Mouse (Mus musculus): ENCODE data around the gene Sh3bp4. TPM values are rescaled to one million over a fixed set of nuclear protein-coding genes. Genes with fewer than 3 reads are reported as not detected.

Sh3bp4 gene
- polyA plus RNA-seq, 1 experiment from 2014 or later = 22.4 TPM

DNA sequence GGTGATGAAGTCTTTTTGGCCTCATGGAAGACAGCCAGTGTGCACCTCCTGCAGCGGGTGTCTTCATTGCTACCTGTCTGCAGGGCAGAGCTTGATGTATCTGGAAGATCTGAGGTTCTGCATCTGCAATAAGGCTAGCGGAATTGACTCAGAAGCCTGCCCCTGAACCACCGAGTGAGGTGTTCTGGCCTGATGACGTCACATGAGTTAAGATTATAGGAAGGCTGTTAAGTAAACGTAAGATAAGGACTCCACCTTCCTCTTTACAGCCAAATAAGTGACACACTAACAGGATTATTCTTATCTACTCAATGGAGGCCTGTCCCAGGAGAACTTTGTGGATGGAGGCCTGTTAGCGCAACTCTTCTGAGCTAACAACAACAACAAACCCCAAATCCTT lies 4.5 kb downstream of the Sh3bp4 start:
- Histone ChIP-seq H3K9ac (replicated peaks; ENCODE audit: low read depth, low read length) (no peak overlapping the region), H3K4me1 (ENCODE audit: control insufficient read depth, insufficient read depth, low read length) (peaks cover 37% of the 10 kb centered on the region), H3K36me3 (ENCODE audit: control insufficient read depth, insufficient read depth, low read length) (no peaks in the 10 kb centered on the region), H3K4me2 (replicated peaks; ENCODE audit: low read depth, low read length) (no peak overlapping the region), H3K27ac (ENCODE audit: low read length) (no peak overlapping the region), H3K27me3 (ENCODE audit: control insufficient read depth, insufficient read depth, low read length) (no peaks in the 10 kb centered on the region), H3K4me3 (ENCODE audit: low read depth, low read length) (no peak overlapping the region), H3K9me3 (ENCODE audit: control insufficient read depth, low read depth, low read length) (no peaks in the 10 kb centered on the region)
- no peak for ATAC-seq (ENCODE audit: insufficient number of reproducible peaks, insufficient read depth, low FRiP score, low read depth)
- 39% methylated on average over 6 of the region's 6 CpGs for WGBS

DNA sequence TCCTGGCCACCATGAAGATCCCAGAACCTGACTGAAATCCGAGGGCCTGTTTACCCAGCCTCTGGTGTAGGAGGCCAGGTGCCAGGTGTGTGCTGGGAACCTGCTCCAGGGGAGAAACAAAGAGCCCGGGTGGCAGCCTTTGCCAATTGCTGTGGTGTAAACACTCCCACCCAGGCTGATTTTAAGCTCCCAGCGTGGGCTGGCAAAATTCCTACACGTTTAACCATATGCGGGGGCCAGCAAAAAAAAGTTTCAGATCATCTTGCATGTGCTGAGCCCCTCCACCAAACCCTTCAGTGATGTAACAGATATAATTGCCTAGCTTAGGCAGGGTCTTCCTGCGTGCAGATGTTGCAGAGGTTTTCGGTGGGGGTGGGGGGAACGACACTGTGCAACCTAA lies 4.9 kb downstream of the Sh3bp4 start:
- no peak overlapping the region for H3K9ac ChIP-seq (replicated peaks; ENCODE audit: low read depth, low read length)
- no peak overlapping the region for H3K4me2 ChIP-seq (replicated peaks; ENCODE audit: low read depth, low read length)
- peaks cover 37% of the 10 kb centered on the region for H3K4me1 ChIP-seq (ENCODE audit: control insufficient read depth, insufficient read depth, low read length)
- 48% methylated on average over 8 of the region's 8 CpGs for WGBS
- ATAC-seq (ENCODE audit: insufficient number of reproducible peaks, insufficient read depth, low FRiP score, low read depth) = no peak
- no peaks in the 10 kb centered on the region for H3K36me3 ChIP-seq (ENCODE audit: control insufficient read depth, insufficient read depth, low read length)
- no peak overlapping the region for H3K4me3 ChIP-seq (ENCODE audit: low read depth, low read length)
- no peaks in the 10 kb centered on the region for H3K27me3 ChIP-seq (ENCODE audit: control insufficient read depth, insufficient read depth, low read length)
- no peaks in the 10 kb centered on the region for H3K9me3 ChIP-seq (ENCODE audit: control insufficient read depth, low read depth, low read length)
- H3K27ac ChIP-seq (ENCODE audit: low read length) = no peak overlapping the region

DNA sequence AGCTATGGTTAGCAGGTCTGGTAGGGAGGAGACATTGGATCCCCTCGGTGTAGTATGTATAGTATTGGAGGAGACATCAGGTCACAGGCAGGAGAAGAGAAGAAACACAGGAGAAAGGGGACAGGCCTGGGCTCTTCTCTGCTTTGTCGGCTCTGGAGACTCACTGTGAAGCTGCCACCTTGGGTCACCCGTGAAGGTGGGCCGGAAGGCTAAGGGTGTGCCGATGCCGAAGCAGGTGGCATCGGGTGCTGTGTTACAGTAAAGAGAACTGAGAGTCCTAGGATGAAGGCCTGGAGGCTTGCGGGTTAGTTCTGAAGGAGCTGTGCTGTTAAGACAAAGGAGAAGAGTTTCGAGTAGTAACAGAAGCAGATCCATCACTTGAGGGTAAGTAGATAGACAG lies 6.6 kb downstream of the Sh3bp4 start:
- no peak for ATAC-seq (ENCODE audit: insufficient number of reproducible peaks, insufficient read depth, low FRiP score, low read depth)
- H3K4me1 ChIP-seq (ENCODE audit: control insufficient read depth, insufficient read depth, low read length) = peaks cover 44% of the 10 kb centered on the region
- H3K36me3 ChIP-seq (ENCODE audit: control insufficient read depth, insufficient read depth, low read length) = no peaks in the 10 kb centered on the region
- no peak overlapping the region for H3K27ac ChIP-seq (ENCODE audit: low read length)
- no peaks in the 10 kb centered on the region for H3K27me3 ChIP-seq (ENCODE audit: control insufficient read depth, insufficient read depth, low read length)
- H3K9me3 ChIP-seq (ENCODE audit: control insufficient read depth, low read depth, low read length) = no peaks in the 10 kb centered on the region
- no peak overlapping the region for H3K4me2 ChIP-seq (replicated peaks; ENCODE audit: low read depth, low read length)
- WGBS = 82% methylated on average over 9 of the region's 9 CpGs
- H3K9ac ChIP-seq (replicated peaks; ENCODE audit: low read depth, low read length) = no peak overlapping the region
- H3K4me3 ChIP-seq (ENCODE audit: low read depth, low read length) = no peak overlapping the region

DNA sequence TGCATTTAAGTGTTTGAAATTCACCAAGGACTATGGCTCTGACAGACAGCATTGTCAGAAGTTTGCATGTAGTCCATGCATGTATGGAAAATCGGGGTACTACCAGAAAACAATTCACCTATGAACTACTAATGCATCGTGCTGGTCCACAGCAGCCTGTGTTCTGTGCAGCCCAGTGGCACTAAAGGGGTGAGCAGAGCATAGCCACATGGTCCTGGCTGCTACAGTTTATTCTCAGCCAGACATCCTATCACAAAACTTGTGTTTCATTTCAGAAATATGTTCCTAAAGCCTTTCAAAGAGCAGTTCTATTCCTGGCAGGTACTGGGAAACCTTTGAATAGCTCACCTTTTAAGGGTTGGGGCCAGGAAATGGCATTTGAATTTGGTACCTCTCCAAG lies 8.0 kb downstream of the Sh3bp4 start:
- Histone ChIP-seq H3K4me3 (ENCODE audit: low read depth, low read length) (no peak overlapping the region), H3K36me3 (ENCODE audit: control insufficient read depth, insufficient read depth, low read length) (no peaks in the 10 kb centered on the region), H3K27me3 (ENCODE audit: control insufficient read depth, insufficient read depth, low read length) (no peaks in the 10 kb centered on the region), H3K9ac (replicated peaks; ENCODE audit: low read depth, low read length) (no peak overlapping the region), H3K9me3 (ENCODE audit: control insufficient read depth, low read depth, low read length) (no peaks in the 10 kb centered on the region), H3K4me1 (ENCODE audit: control insufficient read depth, insufficient read depth, low read length) (peaks cover 30% of the 10 kb centered on the region), H3K27ac (ENCODE audit: low read length) (no peak overlapping the region), H3K4me2 (replicated peaks; ENCODE audit: low read depth, low read length) (no peak overlapping the region)
- WGBS = 78% methylated on average over 2 of the region's 2 CpGs
- no peak for ATAC-seq (ENCODE audit: insufficient number of reproducible peaks, insufficient read depth, low FRiP score, low read depth)

DNA sequence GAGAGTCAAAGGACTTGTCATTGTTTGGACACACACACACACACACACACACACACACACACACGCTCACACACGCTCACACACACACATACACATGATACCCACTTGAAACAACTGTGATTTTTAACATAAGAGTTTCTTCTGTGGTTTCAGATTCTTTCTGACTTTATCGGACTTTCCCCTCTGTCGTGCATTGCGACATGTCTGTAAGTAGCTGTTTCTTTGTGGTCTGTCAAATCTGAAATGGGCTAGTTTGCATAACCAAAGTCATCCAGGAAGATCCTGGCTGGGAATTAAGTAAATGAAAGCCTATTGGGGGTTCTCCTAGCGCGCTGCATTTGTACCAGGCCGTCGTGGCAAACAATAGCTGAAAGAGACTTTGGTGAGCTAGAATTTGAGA lies 8.5 kb downstream of the Sh3bp4 start:
- Histone ChIP-seq H3K27ac (ENCODE audit: low read length) (no peak overlapping the region), H3K9ac (replicated peaks; ENCODE audit: low read depth, low read length) (no peak overlapping the region), H3K9me3 (ENCODE audit: control insufficient read depth, low read depth, low read length) (no peaks in the 10 kb centered on the region), H3K27me3 (ENCODE audit: control insufficient read depth, insufficient read depth, low read length) (no peaks in the 10 kb centered on the region), H3K4me1 (ENCODE audit: control insufficient read depth, insufficient read depth, low read length) (peaks cover 27% of the 10 kb centered on the region), H3K4me3 (ENCODE audit: low read depth, low read length) (no peak overlapping the region), H3K36me3 (ENCODE audit: control insufficient read depth, insufficient read depth, low read length) (no peaks in the 10 kb centered on the region), H3K4me2 (replicated peaks; ENCODE audit: low read depth, low read length) (no peak overlapping the region)
- ATAC-seq (ENCODE audit: insufficient number of reproducible peaks, insufficient read depth, low FRiP score, low read depth) = no peak
- WGBS = 57% methylated on average over 9 of the region's 9 CpGs

DNA sequence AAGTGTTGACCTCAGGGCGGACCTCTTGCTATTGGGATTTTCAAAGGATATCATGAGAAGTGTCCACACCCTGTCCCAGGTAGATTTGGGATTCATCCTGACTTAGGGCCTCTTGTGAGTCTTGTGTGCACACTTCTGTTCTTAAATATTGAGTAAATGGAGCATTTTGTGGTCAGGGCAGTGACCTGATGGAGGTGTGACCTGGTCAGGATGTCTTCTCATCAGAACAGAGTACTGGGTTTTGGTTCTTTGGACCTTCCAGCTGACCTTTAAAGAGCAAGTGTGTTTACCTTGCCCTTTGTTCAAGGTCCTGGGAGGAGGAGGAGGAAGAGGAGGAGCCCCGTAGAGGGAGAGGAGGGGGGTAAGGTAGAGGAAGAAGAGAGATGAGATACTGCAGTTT lies 9.0 kb downstream of the Sh3bp4 start:
- Histone ChIP-seq H3K27me3 (ENCODE audit: control insufficient read depth, insufficient read depth, low read length) (no peaks in the 10 kb centered on the region), H3K9ac (replicated peaks; ENCODE audit: low read depth, low read length) (no peak overlapping the region), H3K4me1 (ENCODE audit: control insufficient read depth, insufficient read depth, low read length) (peaks cover 27% of the 10 kb centered on the region), H3K9me3 (ENCODE audit: control insufficient read depth, low read depth, low read length) (no peaks in the 10 kb centered on the region), H3K27ac (ENCODE audit: low read length) (no peak overlapping the region), H3K4me2 (replicated peaks; ENCODE audit: low read depth, low read length) (no peak overlapping the region), H3K36me3 (ENCODE audit: control insufficient read depth, insufficient read depth, low read length) (no peaks in the 10 kb centered on the region), H3K4me3 (ENCODE audit: low read depth, low read length) (no peak overlapping the region)
- ATAC-seq (ENCODE audit: insufficient number of reproducible peaks, insufficient read depth, low FRiP score, low read depth) = no peak
- WGBS = 55% methylated on average over 2 of the region's 2 CpGs

DNA sequence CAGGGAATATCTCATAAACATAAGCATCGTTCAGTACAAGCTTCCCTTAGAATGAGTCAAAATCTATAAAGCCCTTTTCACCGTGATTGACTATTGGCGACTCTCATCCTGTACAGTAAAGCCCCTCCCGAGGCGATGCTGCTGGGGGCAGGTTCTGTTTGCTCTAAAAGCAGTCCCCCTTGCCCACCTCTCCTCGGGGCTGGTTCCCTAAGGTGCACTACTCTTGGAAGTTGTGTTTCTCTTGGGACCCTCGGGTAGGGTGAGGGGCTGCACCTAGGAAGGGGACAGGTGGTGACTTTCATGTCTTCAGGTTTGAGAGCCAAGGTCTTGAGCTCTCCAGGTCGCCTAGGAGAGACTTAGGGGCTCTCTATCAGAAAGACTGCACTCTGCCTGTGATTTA lies 10.2 kb downstream of the Sh3bp4 start:
- no peaks in the 10 kb centered on the region for H3K36me3 ChIP-seq (ENCODE audit: control insufficient read depth, insufficient read depth, low read length)
- no peak overlapping the region for H3K4me3 ChIP-seq (ENCODE audit: low read depth, low read length)
- ATAC-seq (ENCODE audit: insufficient number of reproducible peaks, insufficient read depth, low FRiP score, low read depth) = no peak
- H3K9me3 ChIP-seq (ENCODE audit: control insufficient read depth, low read depth, low read length) = no peaks in the 10 kb centered on the region
- 69% methylated on average over 8 of the region's 8 CpGs for whole genome bisulfite sequencing
- no peak overlapping the region for H3K9ac ChIP-seq (replicated peaks; ENCODE audit: low read depth, low read length)
- H3K27me3 ChIP-seq (ENCODE audit: control insufficient read depth, insufficient read depth, low read length) = no peaks in the 10 kb centered on the region
- H3K27ac ChIP-seq (ENCODE audit: low read length) = no peak overlapping the region
- H3K4me1 ChIP-seq (ENCODE audit: control insufficient read depth, insufficient read depth, low read length) = peaks cover 19% of the 10 kb centered on the region
- H3K4me2 ChIP-seq (replicated peaks; ENCODE audit: low read depth, low read length) = no peak overlapping the region

DNA sequence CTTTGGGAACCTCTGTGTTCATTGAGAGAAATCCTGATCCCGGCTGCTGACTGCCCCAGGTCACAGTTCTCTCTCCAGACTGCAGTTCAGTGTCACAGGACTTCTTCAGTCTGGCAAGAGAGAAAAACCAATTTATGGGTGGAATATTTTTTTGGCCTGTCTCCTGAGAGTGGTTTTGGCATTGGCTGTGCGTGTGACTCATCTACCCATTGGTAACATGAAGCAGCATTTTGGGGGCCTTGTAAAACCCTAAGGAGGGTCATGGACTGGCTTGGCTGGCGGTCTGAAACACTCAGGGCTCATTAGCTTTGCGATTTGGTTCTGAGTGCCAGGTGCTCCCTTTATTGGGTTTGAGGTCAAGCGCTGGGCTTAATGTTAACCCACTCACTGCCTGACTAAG lies 10.6 kb downstream of the Sh3bp4 start:
- Histone ChIP-seq H3K36me3 (ENCODE audit: control insufficient read depth, insufficient read depth, low read length) (no peaks in the 10 kb centered on the region), H3K4me3 (ENCODE audit: low read depth, low read length) (no peak overlapping the region), H3K27ac (ENCODE audit: low read length) (no peak overlapping the region), H3K4me2 (replicated peaks; ENCODE audit: low read depth, low read length) (no peak overlapping the region), H3K4me1 (ENCODE audit: control insufficient read depth, insufficient read depth, low read length) (peaks cover 19% of the 10 kb centered on the region), H3K9me3 (ENCODE audit: control insufficient read depth, low read depth, low read length) (no peaks in the 10 kb centered on the region), H3K9ac (replicated peaks; ENCODE audit: low read depth, low read length) (no peak overlapping the region), H3K27me3 (ENCODE audit: control insufficient read depth, insufficient read depth, low read length) (no peaks in the 10 kb centered on the region)
- no peak for ATAC-seq (ENCODE audit: insufficient number of reproducible peaks, insufficient read depth, low FRiP score, low read depth)
- 66% methylated on average over 5 of the region's 5 CpGs for WGBS

DNA sequence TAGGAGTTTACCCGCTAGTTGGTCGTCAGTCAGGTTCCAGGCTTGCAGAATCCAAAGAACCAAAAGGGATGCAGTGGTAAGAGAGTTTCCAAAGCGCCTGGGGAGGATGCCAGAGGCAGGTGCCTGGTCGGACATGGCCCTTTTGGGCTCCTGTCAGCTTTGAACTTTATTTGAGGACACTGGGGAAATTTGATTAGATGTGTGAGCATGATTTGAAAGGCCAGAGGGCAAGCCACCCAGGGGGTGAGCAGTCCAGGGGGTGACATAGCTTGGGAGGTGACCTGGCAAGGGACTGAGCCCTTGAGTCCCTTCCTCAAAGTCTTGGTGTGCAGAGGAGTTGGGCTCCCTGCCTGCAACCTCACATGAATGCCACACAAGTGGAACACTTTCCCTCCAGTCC lies 11.2 kb downstream of the Sh3bp4 start:
- H3K9me3 ChIP-seq (ENCODE audit: control insufficient read depth, low read depth, low read length) = no peaks in the 10 kb centered on the region
- no peak overlapping the region for H3K4me3 ChIP-seq (ENCODE audit: low read depth, low read length)
- H3K27me3 ChIP-seq (ENCODE audit: control insufficient read depth, insufficient read depth, low read length) = no peaks in the 10 kb centered on the region
- no peaks in the 10 kb centered on the region for H3K36me3 ChIP-seq (ENCODE audit: control insufficient read depth, insufficient read depth, low read length)
- no peak overlapping the region for H3K9ac ChIP-seq (replicated peaks; ENCODE audit: low read depth, low read length)
- WGBS = 79% methylated on average over 4 of the region's 4 CpGs
- no peak for ATAC-seq (ENCODE audit: insufficient number of reproducible peaks, insufficient read depth, low FRiP score, low read depth)
- no peak overlapping the region for H3K27ac ChIP-seq (ENCODE audit: low read length)
- H3K4me1 ChIP-seq (ENCODE audit: control insufficient read depth, insufficient read depth, low read length) = peaks cover 19% of the 10 kb centered on the region
- no peak overlapping the region for H3K4me2 ChIP-seq (replicated peaks; ENCODE audit: low read depth, low read length)
